Mouse (Mus musculus) stomach, embryonic 16.5 days (tissue): ENCODE results near the gene Ntng1. TPM values are rescaled to one million over a fixed set of nuclear protein-coding genes. Genes with fewer than 3 reads are reported as not detected.

Experiments
- ATAC-seq: fragments of 200-750 bp; cut with Nextera tagmentation; 2 replicates; pipeline ENCODE4 v1.8.0; 2017; ENCODE audit warnings: moderate number of reproducible peaks, moderate TSS enrichment; ENCODE audit not compliant: insufficient read depth, low FRiP score
- H3K27ac ChIP-seq: fragments of 300-500 bp; sonication (generic); 2 replicates; pipeline ENCODE4 v1.5.1; 2014; ENCODE audit warnings: low read length
- H3K27me3 ChIP-seq: fragments of 300-500 bp; sonication (generic); 2 replicates; pipeline ENCODE4 v1.6.1; 2014; ENCODE audit warnings: low read length, control low read depth, mixed read lengths; ENCODE audit not compliant: control insufficient read depth, insufficient read depth
- H3K36me3 ChIP-seq: fragments of 300-500 bp; sonication (generic); 2 replicates; pipeline ENCODE4 v1.6.1; 2014; ENCODE audit warnings: low read length; ENCODE audit not compliant: control insufficient read depth, insufficient read depth
- H3K4me1 ChIP-seq: fragments of 300-500 bp; sonication (generic); 2 replicates; pipeline ENCODE4 v1.6.1; 2014; ENCODE audit warnings: low read length, control low read depth, mixed read lengths; ENCODE audit not compliant: control insufficient read depth, insufficient read depth
- H3K4me2 ChIP-seq: fragments of 300-500 bp; sonication (generic); 2 replicates; pipeline ENCODE4 v1.6.1; 2014; ENCODE audit warnings: low read depth, low read length, mixed read lengths
- H3K4me3 ChIP-seq: fragments of 300-500 bp; sonication (generic); replicated peaks from 2 replicates; pipeline ENCODE4 v1.5.1; 2014; ENCODE audit warnings: mild to moderate bottlenecking, low read length
- H3K9ac ChIP-seq: fragments of 300-500 bp; sonication (generic); 2 replicates; pipeline ENCODE4 v1.6.1; 2014; ENCODE audit warnings: low read length
- H3K9me3 ChIP-seq: fragments of 300-500 bp; sonication (generic); replicated peaks from 2 replicates; pipeline ENCODE4 v1.6.1; 2016; ENCODE audit warnings: low read length, control low read depth; ENCODE audit not compliant: control insufficient read depth
- WGBS: fragments of 180-500 bp; shearing (Covaris S2); extraction: QIAGEN DNeasy Blood & Tissue Kit; methylation state at CpG from one replicate; pipeline ENCODE4 v1.1.7; 2014; 5-methylcytosine and 5-hydroxymethylcytosine counted together
- polyA plus RNA-seq: library from polyadenylated mRNA; unstranded; fragments of >200 nt; fragmentation: Nextera tagmentation; extraction: Ambion mirVana; gene quantifications from 2 replicates; pipeline ENCODE4 v1.2.1, GENCODE M21; 2015

Ntng1 gene
- polyA plus RNA-seq, 1 experiment from 2014 or later, result 3.0 TPM

DNA sequence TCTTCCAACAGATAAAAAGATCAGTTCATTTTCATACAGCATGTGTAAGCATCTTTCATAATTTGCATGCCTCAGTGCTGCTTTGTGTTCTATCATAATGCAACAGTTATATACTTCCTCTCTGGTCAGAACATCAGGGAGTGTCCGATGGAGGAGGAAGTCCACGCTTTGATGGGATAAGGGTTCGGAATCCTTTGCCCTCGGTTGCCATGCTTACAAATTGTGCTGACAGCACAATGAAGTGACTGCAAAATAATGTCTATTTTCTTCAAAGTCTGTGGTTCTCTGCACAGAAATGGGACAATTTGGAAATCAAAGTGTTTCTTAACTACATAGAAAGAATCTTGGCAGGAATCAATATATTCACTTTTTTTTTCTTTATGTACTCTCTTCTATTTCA, 297.2 kb downstream of the Ntng1 start:
- H3K9ac ChIP-seq, result no peak overlapping the region
- no peaks in the 10 kb centered on the region for H3K27me3 ChIP-seq
- no peak overlapping the region for H3K27ac ChIP-seq
- WGBS, result 79% methylated on average over 4 of the region's 4 CpGs
- H3K36me3 ChIP-seq, result no peaks in the 10 kb centered on the region
- H3K4me1 ChIP-seq, result no peaks in the 10 kb centered on the region
- no peaks in the 10 kb centered on the region for H3K9me3 ChIP-seq
- no peak overlapping the region for H3K4me3 ChIP-seq
- no peak overlapping the region for H3K4me2 ChIP-seq
- no peak for ATAC-seq

DNA sequence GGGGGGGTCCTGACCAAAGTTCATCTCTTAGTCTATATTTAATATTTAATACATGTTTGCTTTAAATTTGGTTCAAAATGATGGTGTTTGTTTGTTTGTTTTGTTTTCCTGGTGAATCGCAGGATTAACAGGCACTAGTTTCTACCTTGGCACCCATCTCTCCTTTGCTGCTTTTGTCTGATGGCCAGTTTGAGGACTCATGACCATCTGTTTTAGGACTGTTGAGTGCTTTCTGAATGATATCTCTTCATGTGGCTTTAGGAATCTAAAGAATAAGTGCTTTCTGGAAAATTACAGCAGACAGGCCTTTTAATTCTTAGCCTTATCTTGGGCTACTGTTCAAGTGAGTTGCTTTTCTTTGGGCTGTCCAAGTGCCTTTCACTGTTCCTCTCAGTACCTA, 318.0 kb downstream of the Ntng1 start:
- ATAC-seq, result no peak
- Histone ChIP-seq H3K4me3 (no peak overlapping the region), H3K27me3 (no peaks in the 10 kb centered on the region), H3K9me3 (no peaks in the 10 kb centered on the region), H3K4me1 (no peaks in the 10 kb centered on the region), H3K9ac (no peak overlapping the region), H3K36me3 (no peaks in the 10 kb centered on the region), H3K27ac (no peak overlapping the region), H3K4me2 (no peak overlapping the region)
- 94% methylated on average over 1 of the region's 1 CpGs for WGBS

DNA sequence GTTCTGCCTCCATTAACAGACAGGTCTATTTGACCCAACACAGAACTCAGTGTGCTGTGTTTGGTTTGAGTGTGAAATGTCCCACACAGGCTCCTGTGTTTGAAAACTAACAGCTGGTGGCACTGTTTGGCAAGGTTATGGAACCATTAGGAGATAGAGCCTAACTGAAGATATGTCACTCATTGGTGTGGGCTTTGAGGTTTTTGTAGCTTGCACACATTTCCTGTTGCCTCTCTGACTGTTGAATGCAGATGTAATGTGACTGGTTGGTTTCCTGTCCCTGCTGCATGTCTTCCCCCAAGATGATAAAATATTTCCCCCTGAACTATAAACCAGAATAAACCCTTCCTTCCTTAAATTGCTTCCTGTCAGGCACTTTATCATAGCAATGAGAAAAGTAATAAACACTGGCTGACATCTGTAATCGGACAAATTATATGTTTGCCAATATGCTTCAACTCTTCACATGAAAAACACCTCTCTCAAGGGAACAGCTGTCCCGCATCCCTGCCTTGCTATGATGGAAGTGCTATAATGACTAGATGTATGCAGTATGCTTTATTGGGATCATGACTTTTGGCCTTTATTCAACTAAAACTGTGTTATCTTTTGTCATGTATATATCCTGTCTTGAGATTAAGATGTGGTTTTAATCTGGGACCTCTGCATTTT, 320.9 kb downstream of the Ntng1 start:
- Histone ChIP-seq H3K9ac (no peak overlapping the region), H3K27me3 (no peaks in the 10 kb centered on the region), H3K36me3 (no peaks in the 10 kb centered on the region), H3K4me2 (no peak overlapping the region), H3K9me3 (no peaks in the 10 kb centered on the region), H3K27ac (no peak overlapping the region), H3K4me1 (no peaks in the 10 kb centered on the region), H3K4me3 (no peak overlapping the region)
- 43% methylated on average over 2 of the region's 2 CpGs for WGBS
- no peak for ATAC-seq

DNA sequence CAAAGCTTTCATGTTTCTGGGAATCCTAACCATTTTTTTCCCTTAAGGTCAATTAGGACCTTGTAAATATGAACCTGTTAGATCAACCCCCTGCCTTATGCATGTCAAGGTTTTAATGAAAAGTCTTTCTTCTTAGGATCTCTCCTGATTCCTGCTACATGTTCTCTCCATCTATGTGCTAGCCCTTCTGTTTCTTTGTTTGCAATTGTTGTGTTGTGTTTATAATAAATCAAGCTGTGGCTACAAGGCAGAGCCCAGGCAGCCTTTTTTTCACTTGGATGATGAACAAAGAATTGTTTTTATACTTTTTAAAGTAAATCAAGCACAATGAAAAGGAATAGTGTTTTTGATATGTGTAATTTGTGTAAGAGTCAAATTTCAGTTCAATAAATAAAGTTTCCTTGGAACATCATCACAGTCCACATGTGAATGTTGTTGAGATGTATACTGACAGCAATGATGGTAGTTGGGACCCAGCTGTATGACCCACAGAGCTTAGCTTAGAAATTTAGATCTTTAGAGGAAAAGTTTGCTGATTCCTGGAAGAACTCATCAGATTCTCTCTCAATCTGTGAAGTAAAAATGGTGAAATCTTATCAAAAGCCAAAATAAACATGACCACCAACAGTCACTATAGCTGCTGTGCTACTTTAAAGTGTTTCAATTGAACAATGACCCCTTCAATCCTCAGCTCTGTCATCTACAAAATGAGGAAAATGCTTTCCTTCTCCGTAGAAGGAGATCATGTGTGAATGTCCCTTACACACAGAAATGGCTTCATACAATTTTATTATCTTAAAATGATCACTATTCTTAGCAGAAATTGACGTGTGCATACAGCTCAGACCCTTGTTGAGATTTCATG, 324.8 kb downstream of the Ntng1 start:
- H3K36me3 ChIP-seq, result no peaks in the 10 kb centered on the region
- no peak overlapping the region for H3K27ac ChIP-seq
- H3K9ac ChIP-seq, result no peak overlapping the region
- H3K27me3 ChIP-seq, result no peaks in the 10 kb centered on the region
- WGBS, result 77% methylated on average over 2 of the region's 2 CpGs
- H3K9me3 ChIP-seq, result no peaks in the 10 kb centered on the region
- no peak overlapping the region for H3K4me2 ChIP-seq
- H3K4me1 ChIP-seq, result no peaks in the 10 kb centered on the region
- H3K4me3 ChIP-seq, result no peak overlapping the region
- no peak for ATAC-seq

DNA sequence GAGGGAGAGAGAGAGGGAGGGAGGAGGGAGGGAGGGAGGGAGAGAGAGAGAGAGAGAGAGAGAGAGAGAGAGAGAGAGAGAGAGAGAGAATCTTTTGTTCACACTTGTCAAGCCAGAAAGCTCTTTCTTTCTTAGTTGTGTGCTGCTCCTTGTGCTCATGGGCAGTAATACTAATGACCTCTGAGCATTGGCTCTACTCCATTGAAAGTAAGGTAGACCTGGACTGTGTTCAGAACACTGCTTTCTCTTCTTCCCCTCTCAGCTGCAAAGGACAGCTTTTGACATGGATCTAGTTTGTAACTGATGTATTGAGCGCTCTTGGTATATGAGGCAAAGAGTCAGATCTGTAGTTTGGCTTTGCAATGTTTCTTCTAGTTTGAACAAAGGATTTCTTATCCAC, 334.7 kb downstream of the Ntng1 start:
- no peak for ATAC-seq
- H3K9me3 ChIP-seq, result no peaks in the 10 kb centered on the region
- H3K36me3 ChIP-seq, result no peaks in the 10 kb centered on the region
- H3K4me3 ChIP-seq, result no peak overlapping the region
- no peak overlapping the region for H3K9ac ChIP-seq
- no peak overlapping the region for H3K27ac ChIP-seq
- 89% methylated on average over 1 of the region's 1 CpGs for WGBS
- no peaks in the 10 kb centered on the region for H3K27me3 ChIP-seq
- H3K4me2 ChIP-seq, result no peak overlapping the region
- H3K4me1 ChIP-seq, result no peaks in the 10 kb centered on the region

DNA sequence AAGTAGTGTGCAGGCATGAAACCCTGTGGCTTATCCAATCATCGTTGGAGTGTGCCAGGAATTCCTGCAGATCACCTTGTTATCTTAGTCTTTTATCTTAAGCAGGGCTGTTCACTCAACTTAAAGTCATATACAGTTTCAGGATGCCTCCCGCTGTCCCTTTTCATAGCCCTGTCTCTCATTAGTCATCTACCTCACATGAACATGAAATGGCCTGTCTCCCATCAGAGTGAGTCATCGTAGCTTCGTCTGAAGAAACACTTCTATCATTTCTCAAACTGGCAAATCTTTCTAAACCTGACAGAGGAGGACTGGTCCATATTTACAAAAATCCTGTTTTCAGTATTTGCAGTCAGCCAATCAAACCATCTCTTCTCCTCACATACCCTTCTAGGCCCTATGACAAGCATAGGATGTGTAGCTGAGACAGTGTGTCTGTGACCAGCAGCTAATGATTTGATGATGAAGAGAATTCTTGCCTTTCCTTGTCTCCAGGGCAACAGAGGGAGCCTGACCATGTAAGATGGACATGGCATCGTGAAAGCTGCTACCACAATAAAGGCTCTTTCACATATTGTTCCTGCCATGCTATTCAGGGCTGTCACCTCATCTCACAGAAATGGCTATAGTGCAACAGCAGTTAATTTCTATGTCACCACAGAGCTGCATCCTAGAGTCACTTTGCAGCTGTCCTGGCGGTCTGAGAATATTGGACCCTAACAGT, 336.4 kb downstream of the Ntng1 start:
- Histone ChIP-seq H3K4me3 (no peak overlapping the region), H3K27me3 (no peaks in the 10 kb centered on the region), H3K9me3 (no peaks in the 10 kb centered on the region), H3K4me1 (no peaks in the 10 kb centered on the region), H3K27ac (no peak overlapping the region), H3K9ac (no peak overlapping the region), H3K4me2 (no peak overlapping the region), H3K36me3 (no peaks in the 10 kb centered on the region)
- 70% methylated on average over 6 of the region's 6 CpGs for WGBS
- ATAC-seq, result no peak

DNA sequence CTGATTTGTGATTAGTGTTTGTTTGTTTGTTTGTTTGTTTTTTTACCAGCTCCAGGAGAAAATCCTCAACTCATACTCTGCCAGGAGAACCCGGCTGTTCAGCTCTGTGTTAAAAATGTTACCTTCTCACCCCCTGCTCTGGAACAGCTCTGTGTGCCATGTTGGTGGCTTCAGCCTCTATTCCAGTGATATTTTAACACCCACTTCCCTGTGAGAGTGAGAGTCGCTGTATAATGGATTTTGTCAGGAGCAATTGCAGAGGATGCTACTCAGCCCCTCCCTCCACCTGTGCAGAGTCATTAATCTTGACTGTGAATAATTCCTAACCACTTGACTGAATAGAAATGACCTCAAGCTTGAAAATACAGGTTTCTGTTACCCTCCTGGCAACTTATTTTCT, 339.7 kb downstream of the Ntng1 start:
- H3K4me1 ChIP-seq, result no peaks in the 10 kb centered on the region
- WGBS, result 43% methylated on average over 2 of the region's 2 CpGs
- no peaks in the 10 kb centered on the region for H3K36me3 ChIP-seq
- no peak overlapping the region for H3K27ac ChIP-seq
- no peak overlapping the region for H3K4me3 ChIP-seq
- no peaks in the 10 kb centered on the region for H3K27me3 ChIP-seq
- H3K9me3 ChIP-seq, result no peaks in the 10 kb centered on the region
- ATAC-seq, result no peak
- no peak overlapping the region for H3K4me2 ChIP-seq
- no peak overlapping the region for H3K9ac ChIP-seq

DNA sequence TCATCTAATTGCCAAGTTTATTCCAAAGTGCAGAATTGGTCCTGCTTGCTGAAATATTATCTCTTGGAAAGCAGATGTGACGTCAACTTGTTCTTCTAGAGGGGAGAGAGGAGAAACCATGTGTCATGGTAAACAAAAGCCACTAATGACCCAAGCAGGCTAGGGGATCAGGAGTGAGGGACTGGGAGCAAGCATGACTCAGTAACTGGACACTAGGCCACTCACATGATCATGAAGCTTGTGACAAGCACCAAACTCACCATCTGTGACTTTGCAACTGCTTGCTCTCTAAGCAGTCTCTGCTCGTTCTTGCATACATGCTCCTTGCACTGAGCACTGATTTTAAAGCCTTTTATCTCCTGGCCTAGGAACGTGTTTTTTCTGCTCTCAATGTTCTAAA, 340.2 kb downstream of the Ntng1 start:
- no peak overlapping the region for H3K9ac ChIP-seq
- ATAC-seq, result no peak
- no peak overlapping the region for H3K27ac ChIP-seq
- WGBS, result 60% methylated on average over 3 of the region's 3 CpGs
- no peaks in the 10 kb centered on the region for H3K36me3 ChIP-seq
- H3K4me2 ChIP-seq, result no peak overlapping the region
- H3K4me3 ChIP-seq, result no peak overlapping the region
- no peaks in the 10 kb centered on the region for H3K27me3 ChIP-seq
- no peaks in the 10 kb centered on the region for H3K9me3 ChIP-seq
- H3K4me1 ChIP-seq, result no peaks in the 10 kb centered on the region

DNA sequence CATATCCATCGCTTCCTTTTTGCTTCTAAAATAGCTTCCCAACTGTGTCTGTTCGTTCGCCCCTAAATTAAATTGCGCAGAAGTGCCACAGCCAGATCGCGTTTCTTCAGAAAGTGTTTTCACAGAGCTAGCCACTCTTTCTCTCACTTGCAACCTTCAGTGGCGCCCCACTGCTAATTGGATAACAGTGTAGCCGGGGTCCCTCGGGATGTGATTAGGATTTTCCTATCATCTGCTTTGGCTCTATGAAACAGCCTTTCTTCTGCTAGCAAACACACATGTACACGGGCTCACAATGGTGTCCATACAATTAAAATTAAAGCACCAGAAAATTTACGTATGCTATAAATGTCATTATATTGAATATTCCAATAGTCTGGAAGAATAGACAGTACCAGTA, 346.5 kb downstream of the Ntng1 start:
- 88% methylated on average over 11 of the region's 11 CpGs for WGBS
- H3K4me2 ChIP-seq, result no peak overlapping the region
- H3K36me3 ChIP-seq, result no peaks in the 10 kb centered on the region
- H3K9ac ChIP-seq, result no peak overlapping the region
- ATAC-seq, result no peak
- no peak overlapping the region for H3K27ac ChIP-seq
- H3K27me3 ChIP-seq, result no peaks in the 10 kb centered on the region
- no peak overlapping the region for H3K4me3 ChIP-seq
- H3K4me1 ChIP-seq, result no peaks in the 10 kb centered on the region
- no peaks in the 10 kb centered on the region for H3K9me3 ChIP-seq
